Mouse (Mus musculus) ES-E14 (cell line): Measurements from ENCODE around the gene Ccr9.

Source experiments
- CHD2 ChIP-seq: IDR thresholded peaks from 2 replicates; pipeline ENCODE4 v1.6.1; 2014; ENCODE audit warnings: mild to moderate bottlenecking, low read depth, low read length, inconsistent platforms
- HCFC1 ChIP-seq: IDR thresholded peaks from 2 replicates; pipeline ENCODE4 v1.6.1; 2012; ENCODE audit warnings: low read length, inconsistent platforms, borderline replicate concordance; ENCODE audit not compliant: insufficient read depth
- MAFK ChIP-seq: IDR thresholded peaks from 2 replicates; pipeline ENCODE4 v1.6.1; 2014; ENCODE audit warnings: mild to moderate bottlenecking, low read depth, low read length, inconsistent platforms; ENCODE audit not compliant: insufficient read depth
- ZNF384 ChIP-seq: IDR thresholded peaks from 2 replicates; pipeline ENCODE4 v1.6.1; 2012; ENCODE audit warnings: low read depth, low read length, inconsistent platforms

- TF ChIP-seq MAFK (no peak), ZNF384 (no peak), HCFC1 (no peak), CHD2 (no peak)
Measured at GRCm38 (mm10) chr9:123636771-123637170, 41.5 kb upstream of the Ccr9 start.
